Mouse (Mus musculus) kidney, adult 2 months (tissue): ENCODE measurements around the gene Adamtsl3.

ENCODE experiments used
- CTCF ChIP-seq: fragments of 200-500 bp; conservative IDR thresholded peaks from 2 replicates; pipeline ENCODE4 v1.5.1; 2011; ENCODE audit warnings: low read depth, mild to moderate bottlenecking, control low read depth, low read length, moderate library complexity, mixed read lengths; ENCODE audit not compliant: insufficient read depth, insufficient read length
- POLR2A ChIP-seq: fragments of 200-500 bp; IDR thresholded peaks from one replicate; pipeline ENCODE4 v1.6.1; 2011; ENCODE audit warnings: low read depth, low read length, control low read depth

- no peak for TF ChIP-seq CTCF
- no peak for TF ChIP-seq POLR2A
Observed at GRCm38 (mm10) chr7:82429447-82429846, 94.0 kb downstream of the Adamtsl3 start.
